Mouse (Mus musculus) myocyte (in vitro differentiated cells): ENCODE results near the gene Zcchc18. TPM values are rescaled to one million over a fixed set of nuclear protein-coding genes. Genes with fewer than 3 reads are reported as not detected.
A peak's percentile ranks its signal among the peaks of the same experiment; 100 is the strongest.

Experiments
- H3K27me3 ChIP-seq: one replicate; pipeline ENCODE4 v1.6.1; 2011; ENCODE audit not compliant: control insufficient read depth, insufficient read depth, insufficient read length
- H3K36me3 ChIP-seq: one replicate; pipeline ENCODE4 v1.6.1; 2011; ENCODE audit not compliant: control insufficient read depth, insufficient read depth
- H3K4me2 ChIP-seq: one replicate; pipeline ENCODE4 v1.6.1; 2011; ENCODE audit warnings: low read depth, control low read depth
- H3K4me3 ChIP-seq: one replicate; pipeline ENCODE4 v1.5.1; 2011; ENCODE audit warnings: mild to moderate bottlenecking, control low read depth, moderate library complexity
- H3K79me2 ChIP-seq: one replicate; pipeline ENCODE4 v1.6.1; 2011; ENCODE audit not compliant: control insufficient read depth, insufficient read depth
- H3ac ChIP-seq: one replicate; pipeline ENCODE4 v1.6.1; 2011; ENCODE audit not compliant: control insufficient read depth, insufficient read length
- CEBPB ChIP-seq: IDR thresholded peaks from 2 replicates; pipeline ENCODE4 v1.6.1; 2011; ENCODE audit warnings: mild to moderate bottlenecking, moderate library complexity; ENCODE audit not compliant: poor library complexity, insufficient read depth, severe bottlenecking
- E2F4 ChIP-seq: IDR thresholded peaks from one replicate; pipeline ENCODE4 v1.6.1; 2011; ENCODE audit warnings: mild to moderate bottlenecking, control low read depth, moderate library complexity; ENCODE audit not compliant: insufficient read depth
- MAX ChIP-seq: IDR thresholded peaks from one replicate; pipeline ENCODE4 v1.6.1; 2011; ENCODE audit warnings: low read depth, mild to moderate bottlenecking, control low read depth
- MYOD1 ChIP-seq, 3 experiments: IDR thresholded peaks; one replicate each; pipeline ENCODE4 v1.6.1; 2011; ENCODE audit warnings: control low read depth in 2 of 3, low read depth in 2 of 3, mild to moderate bottlenecking in 2 of 3, moderate library complexity in 1 of 3; ENCODE audit not compliant: insufficient read length in 2 of 3, control insufficient read depth in 1 of 3
- MYOG ChIP-seq, 3 experiments: IDR thresholded peaks; one replicate each; pipeline ENCODE4 v1.6.1; 2011; ENCODE audit warnings: control low read depth in 2 of 3, low read depth in 2 of 3, mild to moderate bottlenecking in 2 of 3; ENCODE audit not compliant: insufficient read length in 2 of 3, control insufficient read depth in 1 of 3, insufficient read depth in 1 of 3
- POLR2A ChIP-seq: IDR thresholded peaks from one replicate; pipeline ENCODE4 v1.6.1; 2011; ENCODE audit warnings: low read depth, mild to moderate bottlenecking, control low read depth, moderate library complexity; ENCODE audit not compliant: insufficient read length
- POLR2AphosphoS2 ChIP-seq: IDR thresholded peaks from one replicate; pipeline ENCODE4 v1.6.1; 2011; ENCODE audit warnings: low read depth, control low read depth; ENCODE audit not compliant: insufficient read length
- REST ChIP-seq: IDR thresholded peaks from one replicate; pipeline ENCODE4 v1.6.1; 2011; ENCODE audit warnings: mild to moderate bottlenecking, control low read depth, moderate library complexity; ENCODE audit not compliant: insufficient read depth, insufficient read length
- SRF ChIP-seq: IDR thresholded peaks from one replicate; pipeline ENCODE4 v1.6.1; 2011; ENCODE audit warnings: low read depth; ENCODE audit not compliant: control insufficient read depth, insufficient read length
- TCF12 ChIP-seq: IDR thresholded peaks from one replicate; pipeline ENCODE4 v1.6.1; 2011; ENCODE audit warnings: mild to moderate bottlenecking, control low read depth; ENCODE audit not compliant: poor library complexity, insufficient read depth, severe bottlenecking
- USF1 ChIP-seq: IDR thresholded peaks from one replicate; pipeline ENCODE4 v1.6.1; 2011; ENCODE audit warnings: low read depth, mild to moderate bottlenecking, control low read depth, moderate library complexity
- polyA plus RNA-seq: library from polyadenylated mRNA; unstranded; fragments of >200 nt; fragmentation: generic; extraction: Trizol; gene quantifications from one replicate; pipeline ENCODE4 v1.2.1, GENCODE M21; 2012; ENCODE audit warnings: missing spikeins

Zcchc18 gene
- polyA plus RNA-seq, 1 experiment: 0.01 TPM

DNA sequence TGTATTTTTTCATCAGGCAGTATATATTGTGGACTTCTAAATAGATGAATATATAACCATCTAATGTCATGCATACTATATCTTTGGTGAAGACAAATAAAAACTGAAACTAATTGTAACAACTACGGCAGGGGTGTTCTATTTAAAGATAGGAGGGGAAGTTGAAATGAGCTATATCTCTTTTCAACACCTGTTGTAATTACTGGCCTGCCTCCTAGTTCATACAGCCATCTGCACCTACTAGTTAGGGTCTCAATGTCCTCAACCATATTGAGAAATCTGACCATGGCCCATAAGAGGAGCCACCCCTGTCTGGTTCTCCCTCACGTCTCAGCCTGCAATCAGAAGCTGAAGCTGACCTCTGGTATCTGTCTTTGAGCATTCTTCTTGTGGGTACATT lies 3.3 kb downstream of the Zcchc18 start:
- H3K27me3 ChIP-seq: no peaks in the 10 kb centered on the region
- H3K4me3 ChIP-seq: no peak overlapping the region
- no peaks in the 10 kb centered on the region for H3K36me3 ChIP-seq
- H3K79me2 ChIP-seq: no peaks in the 10 kb centered on the region
- no peak overlapping the region for H3ac ChIP-seq
- TF ChIP-seq CEBPB (no peak), MYOG (IDR thresholded peaks at IDR 0.05; ENCODE audit: control insufficient read depth in 1 of 3, insufficient read depth in 1 of 3, insufficient read length in 2 of 3, low read depth in 2 of 3) (no peak), MAX (no peak), TCF12 (no peak)
- no peak overlapping the region for H3K4me2 ChIP-seq

DNA sequence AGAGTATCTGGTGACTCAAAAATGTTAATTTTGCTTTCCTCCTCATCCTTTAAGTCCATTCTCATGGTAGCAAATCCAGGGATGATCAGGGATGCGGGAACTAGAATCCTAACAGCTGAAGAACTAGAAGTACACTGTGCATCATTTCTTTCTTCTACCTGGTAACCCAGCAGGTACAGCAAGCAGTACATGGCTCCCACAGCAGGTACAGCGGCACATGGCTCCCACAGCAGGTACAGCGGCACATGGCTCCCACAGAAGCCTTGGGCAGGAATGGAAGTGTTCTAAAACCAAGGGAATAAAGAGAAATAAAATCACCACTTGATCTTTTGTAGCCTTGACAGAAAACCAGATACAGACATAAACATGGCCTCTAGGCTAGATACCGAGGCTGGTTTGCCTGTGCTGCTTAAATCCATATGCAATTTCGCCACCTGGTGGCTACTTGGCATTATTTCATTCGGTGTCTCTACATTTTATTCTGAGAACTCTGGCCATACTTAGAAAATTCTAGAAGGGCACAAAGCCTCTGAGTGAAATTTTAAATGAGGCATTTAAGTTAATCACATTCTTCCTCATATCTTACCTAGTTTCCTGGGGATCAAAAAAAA lies 22.2 kb downstream of the Zcchc18 start:
- TF ChIP-seq TCF12: no peak
- no peak for TF ChIP-seq MAX
- TF ChIP-seq SRF: no peak
- TF ChIP-seq MYOD1 (IDR thresholded peaks at IDR 0.05; ENCODE audit: control insufficient read depth in 1 of 3, insufficient read length in 2 of 3, low read depth in 2 of 3): no peak
- no peak for TF ChIP-seq POLR2A
- no peak for TF ChIP-seq USF1
- no peak for TF ChIP-seq MYOG (IDR thresholded peaks at IDR 0.05; ENCODE audit: control insufficient read depth in 1 of 3, insufficient read depth in 1 of 3, insufficient read length in 2 of 3, low read depth in 2 of 3)
- TF ChIP-seq POLR2AphosphoS2: no peak
- no peak for TF ChIP-seq REST
- H3K27me3 ChIP-seq: no peaks in the 10 kb centered on the region
- H3K79me2 ChIP-seq: no peaks in the 10 kb centered on the region
- no peaks in the 10 kb centered on the region for H3K36me3 ChIP-seq
- no peak overlapping the region for H3K4me3 ChIP-seq
- no peak overlapping the region for H3K4me2 ChIP-seq
- H3ac ChIP-seq: no peak overlapping the region

DNA sequence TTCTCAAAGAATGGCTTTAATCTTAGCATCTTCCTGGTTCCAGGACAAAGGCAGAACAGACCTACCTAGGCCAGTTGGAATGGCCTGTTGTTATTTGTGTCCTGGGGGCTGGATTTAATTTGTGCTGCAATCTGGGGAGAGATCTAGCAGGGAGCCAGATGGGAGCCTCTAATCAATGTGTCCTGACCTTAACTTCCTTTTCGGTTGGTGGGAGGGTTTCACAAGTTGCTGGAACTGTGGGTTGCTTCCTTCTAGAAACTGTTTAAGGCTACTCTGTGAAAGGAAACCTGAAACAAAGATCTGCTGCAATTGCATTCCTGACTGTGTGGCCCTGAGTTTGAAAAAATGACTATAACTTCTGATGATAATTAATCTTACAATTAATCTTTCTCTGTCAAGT lies 24.7 kb downstream of the Zcchc18 start:
- Histone ChIP-seq H3ac (no peak overlapping the region), H3K27me3 (no peaks in the 10 kb centered on the region), H3K36me3 (no peaks in the 10 kb centered on the region), H3K4me2 (no peak overlapping the region), H3K4me3 (no peak overlapping the region), H3K79me2 (no peaks in the 10 kb centered on the region)
- TF ChIP-seq USF1: no peak
- no peak for TF ChIP-seq MAX
- TF ChIP-seq MYOG (IDR thresholded peaks at IDR 0.05; ENCODE audit: control insufficient read depth in 1 of 3, insufficient read depth in 1 of 3, insufficient read length in 2 of 3, low read depth in 2 of 3): no peak
- no peak for TF ChIP-seq REST
- no peak for TF ChIP-seq CEBPB

DNA sequence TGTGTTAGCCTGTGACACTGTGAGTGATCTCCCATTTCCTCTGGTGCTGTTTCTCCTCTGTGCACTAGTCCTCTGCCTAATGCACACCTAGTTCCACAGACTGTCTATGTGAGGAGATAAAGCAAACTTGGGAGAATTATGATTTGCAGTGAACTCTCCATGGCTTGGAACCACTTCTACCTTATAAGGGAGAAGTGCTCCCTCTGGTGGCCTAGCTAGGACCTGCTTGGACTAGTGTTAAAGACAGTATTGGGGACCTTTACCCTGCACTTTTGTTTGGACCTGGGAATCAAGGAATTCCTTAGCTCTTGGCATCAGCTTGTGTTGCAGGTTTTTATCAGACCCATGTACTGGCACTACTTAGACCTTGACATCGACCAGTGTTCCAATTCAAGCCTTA lies 26.4 kb downstream of the Zcchc18 start:
- no peak overlapping the region for H3K4me3 ChIP-seq
- no peak overlapping the region for H3K4me2 ChIP-seq
- H3K27me3 ChIP-seq: no peaks in the 10 kb centered on the region
- H3ac ChIP-seq: no peak overlapping the region
- no peaks in the 10 kb centered on the region for H3K36me3 ChIP-seq
- H3K79me2 ChIP-seq: no peaks in the 10 kb centered on the region
- TF ChIP-seq SRF: peak; percentile 84
- no peak for TF ChIP-seq USF1
- TF ChIP-seq CEBPB: no peak
- TF ChIP-seq MYOD1 (IDR thresholded peaks at IDR 0.05; ENCODE audit: control insufficient read depth in 1 of 3, insufficient read length in 2 of 3, low read depth in 2 of 3): no peak

DNA sequence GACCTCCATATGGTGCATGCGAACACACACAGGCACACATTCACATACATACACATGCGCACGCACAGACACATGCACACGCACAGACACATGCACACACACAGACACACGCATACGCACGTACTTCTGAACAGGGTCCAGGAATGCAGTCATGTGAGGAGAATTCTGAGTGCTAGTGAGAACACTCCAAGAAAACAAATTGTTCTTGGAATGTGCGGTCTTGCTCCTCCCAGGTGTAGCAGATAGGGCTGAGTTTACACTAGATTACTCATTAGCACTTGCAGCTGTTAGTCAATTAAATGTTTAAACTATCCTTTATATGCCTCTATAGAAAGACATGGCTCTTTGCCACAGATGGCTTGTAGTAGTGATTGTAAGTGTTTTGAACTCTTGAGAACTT lies 38.0 kb downstream of the Zcchc18 start:
- Histone ChIP-seq H3K4me3 (no peak overlapping the region), H3K79me2 (peaks cover 3% of the 10 kb centered on the region), H3K36me3 (no peaks in the 10 kb centered on the region)

DNA sequence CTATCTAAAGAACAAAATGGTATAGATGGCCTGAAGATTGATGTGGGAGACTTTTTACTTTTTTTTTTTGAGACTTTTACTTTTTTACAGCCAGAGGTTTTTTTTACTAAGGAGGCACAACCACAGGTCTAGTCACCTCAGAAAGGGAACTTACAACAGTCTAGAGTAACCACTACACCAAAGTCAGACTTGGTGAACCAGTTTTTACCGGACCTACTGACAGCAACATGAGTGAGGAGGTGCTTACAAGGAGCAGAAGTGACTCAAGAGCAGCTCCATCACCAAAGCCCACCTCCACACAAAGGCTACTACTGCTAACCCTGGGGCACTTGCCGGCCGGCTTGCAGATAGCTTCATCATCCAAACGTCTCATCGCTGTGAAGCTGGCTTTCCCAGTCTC lies 38.8 kb downstream of the Zcchc18 start:
- Histone ChIP-seq H3K27me3 (no peaks in the 10 kb centered on the region), H3K4me3 (no peak overlapping the region), H3ac (no peak overlapping the region), H3K36me3 (no peaks in the 10 kb centered on the region), H3K4me2 (no peak overlapping the region), H3K79me2 (peaks cover 8% of the 10 kb centered on the region)
- TF ChIP-seq USF1: no peak
- TF ChIP-seq POLR2AphosphoS2: no peak
- TF ChIP-seq SRF: no peak
- no peak for TF ChIP-seq MAX
- no peak for TF ChIP-seq MYOG (IDR thresholded peaks at IDR 0.05; ENCODE audit: control insufficient read depth in 1 of 3, insufficient read depth in 1 of 3, insufficient read length in 2 of 3, low read depth in 2 of 3)
- no peak for TF ChIP-seq TCF12

More for the DNA sequence above, 38.0 kb downstream of the Zcchc18 start:
- Histone ChIP-seq H3K4me2 (no peak overlapping the region), H3K27me3 (no peaks in the 10 kb centered on the region), H3ac (no peak overlapping the region)
- TF ChIP-seq E2F4: no peak
- TF ChIP-seq POLR2A: no peak
- TF ChIP-seq TCF12: no peak
- no peak for TF ChIP-seq MAX
- TF ChIP-seq USF1: no peak
- no peak for TF ChIP-seq REST
